Mouse (Mus musculus) retina, embryonic 14.5 days (tissue): ENCODE data around the gene Hspb2.

Experiments
- DNase-seq: peaks from one replicate; pipeline ENCODE4 v3.0.0-alpha.2; 2015; ENCODE audit warnings: low spot score

Hspb2 gene

DNA sequence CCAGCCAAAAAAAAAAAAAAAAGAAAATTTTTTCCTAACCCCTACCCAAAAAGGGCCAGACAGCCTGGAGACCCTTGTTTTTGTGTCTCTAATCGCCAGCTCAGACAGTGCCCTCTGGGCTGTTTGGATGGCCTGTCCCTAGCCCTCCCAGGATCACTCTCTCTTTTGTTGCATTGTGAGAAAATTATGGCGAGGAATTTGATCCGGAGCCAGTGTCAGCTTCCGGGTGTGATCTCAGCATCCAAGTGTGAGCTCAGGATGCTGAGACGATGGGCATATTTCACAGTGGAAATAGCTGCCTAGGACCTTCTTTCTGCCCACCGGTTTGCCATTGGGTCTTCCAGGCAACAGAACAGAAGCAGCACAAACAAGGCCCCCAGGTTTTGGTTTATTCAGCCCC, 1.4 kb downstream of the Hspb2 start:
- no peak for DNase-seq

DNA sequence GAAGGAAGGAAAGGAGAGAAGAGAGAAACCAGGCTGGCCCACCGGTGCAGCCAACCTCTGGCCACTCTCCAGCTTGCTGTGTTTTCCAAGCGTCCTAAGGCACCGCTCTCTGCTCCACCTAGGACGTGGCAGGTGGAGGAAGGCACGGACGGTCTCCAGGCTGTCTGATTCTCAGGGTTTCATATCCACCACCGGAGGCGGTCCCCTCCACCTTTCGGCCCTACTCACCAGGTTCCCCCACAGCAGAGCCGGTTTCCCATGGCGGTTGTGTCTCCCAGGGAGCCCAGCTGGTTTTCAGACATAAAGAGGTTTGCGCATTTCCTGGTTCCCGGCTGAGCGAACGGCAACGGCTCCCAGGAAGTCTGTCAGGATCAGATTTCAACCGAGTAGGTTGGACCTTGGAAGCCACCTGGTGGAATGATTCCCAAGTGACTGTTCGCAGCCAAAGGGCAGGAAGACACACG, 5.9 kb downstream of the Hspb2 start, which contains the start of gene 2310030G06Rik:
Gene 2310030G06Rik (minus strand): TSS at position 323 of the 464 bp plus-strand sequence.
- no peak for DNase-seq

DNA sequence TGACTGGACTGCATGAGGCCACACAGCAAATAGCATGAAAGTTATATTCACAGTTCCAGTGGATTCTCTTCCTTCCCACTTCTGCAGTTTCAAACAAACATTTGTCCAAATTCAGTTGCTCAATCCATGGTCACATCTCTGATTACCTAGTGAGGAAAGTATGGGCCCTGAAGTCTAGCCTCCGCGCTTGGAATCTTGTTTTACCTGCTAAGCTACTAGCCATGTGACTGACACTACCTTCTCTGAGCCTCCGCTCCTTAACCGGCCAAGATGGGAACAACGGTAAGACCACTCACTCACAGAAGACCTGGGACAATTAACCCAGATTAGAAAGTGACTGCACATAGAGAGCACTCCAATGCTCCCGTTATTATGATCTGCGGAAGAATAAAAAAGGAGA, 6.3 kb downstream of the Hspb2 start:
- DNase-seq = no peak

DNA sequence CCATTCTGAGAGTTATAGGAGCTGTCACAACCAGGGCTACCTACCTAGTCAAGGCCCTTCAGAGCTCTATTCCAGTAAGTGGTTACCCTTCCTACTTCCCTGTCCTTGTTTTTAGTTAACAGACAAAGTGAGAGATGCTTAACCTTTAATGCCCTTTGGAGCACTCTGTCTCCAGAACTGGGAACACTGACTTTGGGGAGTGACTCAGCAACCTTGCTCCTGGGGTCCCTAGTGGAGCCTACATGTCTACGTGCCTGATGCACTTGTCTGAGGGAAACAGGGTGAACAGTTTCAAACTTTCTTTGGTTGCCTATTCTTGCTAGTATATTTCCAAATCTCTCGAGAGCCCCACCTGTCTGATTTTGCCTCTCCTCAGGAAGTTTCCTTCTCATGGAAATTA, 9.4 kb downstream of the Hspb2 start:
- DNase-seq = no peak

DNA sequence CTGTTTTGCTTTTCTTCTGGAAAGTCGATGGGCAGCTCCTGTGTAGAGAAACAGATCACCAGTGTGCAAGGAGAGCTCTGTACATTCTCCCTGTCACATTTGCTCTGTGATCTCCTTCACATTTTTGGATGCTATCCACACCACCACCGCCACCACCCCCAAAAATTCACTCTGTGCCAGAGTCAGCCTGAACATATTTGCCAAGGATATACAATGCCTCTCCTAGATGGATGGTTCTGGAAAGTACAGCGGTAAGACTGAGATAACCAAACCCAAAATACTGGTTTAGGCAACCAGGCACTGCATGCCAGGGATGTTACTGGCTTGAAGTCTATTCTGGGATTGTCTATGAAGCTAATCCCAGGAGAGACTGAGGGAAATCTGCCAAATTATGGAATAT, 9.9 kb downstream of the Hspb2 start:
- no peak for DNase-seq

DNA sequence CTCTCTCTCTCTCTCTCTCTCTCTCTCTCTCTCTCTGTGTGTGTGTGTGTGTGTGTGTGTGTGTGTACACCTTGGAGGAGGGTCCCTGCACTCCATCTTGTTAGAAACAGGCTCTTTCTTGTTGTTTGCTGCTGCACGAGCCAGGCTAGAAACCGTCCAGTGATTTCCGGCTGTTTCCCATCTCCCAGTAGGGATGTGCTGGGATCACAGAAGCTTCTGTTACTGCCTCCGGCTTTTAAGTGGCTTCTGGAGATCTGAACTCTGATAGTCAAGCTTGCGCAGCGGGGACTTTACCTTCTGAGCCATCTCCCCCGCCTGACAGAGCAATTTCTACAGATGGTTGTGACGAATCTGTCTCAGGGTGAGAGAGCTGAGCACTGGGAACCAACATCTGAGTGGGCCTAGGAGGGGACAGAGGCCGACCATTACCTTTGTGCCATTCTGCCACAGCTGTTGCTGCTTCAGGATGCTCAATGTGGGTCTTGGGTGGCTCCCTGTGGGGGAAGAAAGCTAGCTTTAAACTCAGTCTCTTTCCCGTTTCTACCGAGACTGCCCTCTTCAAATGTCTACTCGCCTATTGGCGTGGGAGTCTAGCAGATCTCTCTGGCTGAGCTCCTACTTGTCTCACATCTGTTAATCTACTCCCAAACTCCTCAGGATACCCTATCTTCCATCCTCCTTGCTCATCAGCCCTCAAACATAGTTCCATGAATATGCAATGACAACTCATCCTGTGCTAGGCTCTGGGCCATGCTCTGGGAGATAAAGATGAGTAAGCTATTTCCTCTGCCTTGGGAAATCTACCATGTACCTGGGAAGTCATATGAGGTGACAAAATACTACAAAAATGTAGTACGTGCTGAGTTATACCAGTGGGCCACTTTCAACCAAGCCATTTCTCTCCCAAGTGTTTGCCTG, 11.0 kb downstream of the Hspb2 start:
- no peak for DNase-seq

DNA sequence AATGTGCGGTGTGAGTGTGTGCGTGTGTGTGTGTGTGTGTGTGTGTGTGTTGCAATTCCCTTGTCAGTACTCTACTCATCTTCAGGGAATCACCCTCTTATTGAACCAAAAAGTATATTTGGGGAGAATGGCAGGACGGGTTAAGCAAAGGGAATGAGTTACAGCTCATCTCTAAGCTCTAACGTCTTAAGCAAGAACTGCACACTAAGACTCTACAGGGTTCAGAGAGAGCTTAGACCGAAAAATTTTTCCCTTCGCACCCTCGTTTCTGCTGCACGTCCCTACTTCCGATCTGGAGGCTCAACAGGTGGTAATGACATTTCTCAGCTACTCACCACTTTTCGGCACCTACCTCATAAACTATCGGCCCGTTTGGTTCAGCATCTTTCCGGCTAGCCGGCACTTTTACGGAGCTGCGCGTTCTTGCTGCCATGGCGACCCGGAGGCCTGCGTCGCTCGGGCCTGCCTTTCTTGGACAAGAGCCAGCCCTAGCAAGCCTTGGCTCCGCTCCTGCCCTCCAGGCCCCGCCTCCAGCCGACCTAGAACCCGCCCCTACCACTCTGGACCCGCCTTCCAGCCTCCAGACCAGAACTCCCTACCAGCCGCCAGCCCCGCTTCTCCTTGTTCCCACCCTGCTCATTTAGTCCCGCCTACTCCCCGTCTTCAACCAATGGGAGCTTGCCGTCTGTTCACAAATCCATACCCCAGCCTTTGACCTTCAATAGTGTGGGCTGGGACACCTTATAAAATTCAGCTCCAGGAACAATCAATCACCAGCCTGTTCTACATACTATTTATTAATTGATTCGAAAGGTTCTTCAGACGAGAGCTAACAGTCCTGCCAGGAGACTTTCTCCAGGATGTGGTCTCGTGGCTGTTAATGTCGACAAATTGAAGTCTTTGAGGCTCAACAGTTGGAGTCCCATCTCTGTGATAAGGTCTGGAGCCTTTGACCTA, 13.0 kb downstream of the Hspb2 start, which contains the start of gene Dixdc1:
Gene Dixdc1 (minus strand): TSS at position 604 of the 957 bp plus-strand sequence.
- peak; percentile 94 for DNase-seq

DNA sequence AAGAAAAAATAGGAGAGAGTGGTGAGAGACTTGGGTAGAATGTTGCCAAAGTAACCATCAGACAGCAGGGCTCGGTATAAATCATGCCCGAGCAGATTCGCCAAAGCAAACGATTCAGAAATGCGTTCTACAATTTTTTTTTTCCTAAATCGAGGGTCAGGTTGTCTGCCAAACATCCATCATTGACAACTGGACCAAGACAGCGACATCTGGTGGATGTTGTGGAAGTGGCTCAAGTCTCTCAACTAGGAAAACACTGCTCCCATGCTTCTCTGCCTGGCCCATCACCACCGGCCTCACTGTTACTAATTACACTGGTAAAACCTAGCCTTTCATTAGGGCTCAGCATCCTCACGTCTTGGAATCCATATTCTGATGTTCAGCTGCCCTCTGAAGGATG, 17.2 kb downstream of the Hspb2 start:
- peak; percentile 87 for DNase-seq

DNA sequence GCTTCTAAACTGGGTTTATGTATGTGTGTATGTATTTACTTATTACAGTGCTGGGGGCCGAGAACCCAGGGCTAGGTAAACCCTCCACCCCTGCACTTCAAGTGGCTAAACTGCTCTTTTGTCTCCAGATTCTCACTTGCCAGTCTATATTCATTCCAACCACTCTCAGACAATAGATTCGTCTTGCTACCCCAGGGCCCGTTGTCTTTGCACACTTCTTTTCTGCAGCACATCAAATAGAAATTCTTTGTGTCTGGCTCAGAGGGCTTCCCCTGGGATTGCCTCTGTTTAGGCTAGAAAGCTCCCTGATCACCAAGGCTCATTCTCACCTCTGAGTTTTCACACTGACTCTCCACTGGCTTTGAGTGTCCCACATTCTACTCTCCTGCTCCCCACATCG, 19.6 kb downstream of the Hspb2 start:
- DNase-seq = peak; percentile 7

DNA sequence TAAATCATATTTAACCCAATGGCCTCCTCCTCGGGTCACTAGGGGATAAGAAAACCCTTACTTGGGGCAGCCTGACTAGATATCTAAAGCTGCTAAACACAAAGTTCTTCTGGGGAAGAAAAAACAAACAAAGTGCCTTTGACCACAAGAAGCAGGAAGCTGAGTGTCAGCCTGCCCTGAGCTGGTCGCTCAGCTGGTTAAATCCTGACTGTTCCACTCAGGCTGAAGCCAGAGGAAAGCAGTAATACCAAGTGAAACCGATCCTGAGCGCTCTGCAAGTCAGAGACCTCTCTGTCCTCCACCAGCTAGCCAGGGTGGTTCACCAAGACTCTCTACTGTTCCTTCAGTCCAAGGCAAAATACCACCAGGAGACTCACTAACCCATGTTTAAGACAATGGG, 22.6 kb downstream of the Hspb2 start:
- DNase-seq = no peak

DNA sequence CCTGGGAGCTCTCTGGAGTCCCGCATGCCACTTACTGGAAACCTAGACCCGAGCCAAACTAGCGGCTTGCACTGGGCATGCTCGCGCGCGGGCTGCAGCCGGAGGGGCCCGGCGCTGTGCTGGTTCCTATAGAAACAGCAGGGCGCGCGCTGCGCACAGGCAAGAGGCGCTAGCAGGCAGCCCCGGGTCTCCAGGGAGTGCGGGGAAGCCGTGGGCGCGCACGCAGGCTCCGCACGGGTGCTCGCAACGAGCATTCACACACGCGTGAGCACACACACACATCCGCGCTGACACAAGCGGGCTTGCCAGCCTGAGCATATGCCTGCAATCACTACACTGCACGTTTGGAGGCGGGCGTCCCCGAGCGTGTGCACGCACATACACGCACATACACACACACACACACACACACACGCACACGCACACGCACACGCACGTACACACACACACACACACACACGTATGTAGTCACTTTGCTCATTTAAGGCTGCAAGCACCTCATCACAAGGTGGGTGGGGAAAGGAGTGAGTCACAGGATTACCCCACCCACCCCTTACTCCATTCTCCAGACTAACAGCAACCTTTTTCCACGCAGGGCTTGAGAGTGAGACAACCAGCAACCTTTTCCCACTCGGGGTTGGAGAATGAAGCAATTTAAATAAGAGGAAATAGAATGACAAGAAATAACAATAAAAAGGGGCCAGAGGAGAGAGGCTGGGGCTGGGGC, 24.1 kb downstream of the Hspb2 start:
- DNase-seq = peak; percentile 89

DNA sequence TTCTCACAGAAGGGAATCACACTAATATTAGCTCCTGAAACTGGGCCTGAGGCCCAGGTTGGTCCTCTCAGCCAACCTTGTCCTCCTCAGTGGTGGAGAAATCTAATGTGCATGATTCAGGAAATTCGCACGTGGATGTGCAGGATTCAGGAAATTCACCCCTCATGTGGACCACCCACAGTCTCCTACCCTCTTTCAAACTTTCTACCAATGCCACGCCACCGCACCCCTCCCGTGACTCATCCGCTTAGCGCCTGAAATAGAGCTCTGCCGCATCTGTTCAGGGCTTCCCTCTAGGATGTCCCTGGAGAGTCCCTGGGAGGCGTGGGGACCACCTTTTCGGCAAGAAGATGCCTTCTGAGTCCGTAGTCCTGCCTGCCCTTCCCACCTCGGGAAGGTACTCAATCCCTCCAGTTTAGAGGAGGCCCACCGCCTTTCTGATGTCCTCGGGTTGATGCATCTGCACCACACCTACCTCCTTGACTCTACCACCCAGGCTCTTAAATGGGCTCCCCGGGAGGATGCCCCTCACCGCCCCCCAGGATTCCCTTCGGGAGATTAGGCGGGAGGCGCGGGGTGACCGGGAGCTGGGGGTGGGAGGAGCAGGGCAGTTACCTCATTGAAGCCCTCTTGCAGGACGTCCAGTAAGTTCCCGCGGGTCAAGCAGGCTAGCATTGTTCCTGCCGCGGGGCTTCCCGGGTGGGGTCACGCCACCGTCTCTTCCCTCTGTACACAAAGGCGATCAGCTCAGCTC, 24.8 kb downstream of the Hspb2 start:
- peak; percentile 45 for DNase-seq

DNA sequence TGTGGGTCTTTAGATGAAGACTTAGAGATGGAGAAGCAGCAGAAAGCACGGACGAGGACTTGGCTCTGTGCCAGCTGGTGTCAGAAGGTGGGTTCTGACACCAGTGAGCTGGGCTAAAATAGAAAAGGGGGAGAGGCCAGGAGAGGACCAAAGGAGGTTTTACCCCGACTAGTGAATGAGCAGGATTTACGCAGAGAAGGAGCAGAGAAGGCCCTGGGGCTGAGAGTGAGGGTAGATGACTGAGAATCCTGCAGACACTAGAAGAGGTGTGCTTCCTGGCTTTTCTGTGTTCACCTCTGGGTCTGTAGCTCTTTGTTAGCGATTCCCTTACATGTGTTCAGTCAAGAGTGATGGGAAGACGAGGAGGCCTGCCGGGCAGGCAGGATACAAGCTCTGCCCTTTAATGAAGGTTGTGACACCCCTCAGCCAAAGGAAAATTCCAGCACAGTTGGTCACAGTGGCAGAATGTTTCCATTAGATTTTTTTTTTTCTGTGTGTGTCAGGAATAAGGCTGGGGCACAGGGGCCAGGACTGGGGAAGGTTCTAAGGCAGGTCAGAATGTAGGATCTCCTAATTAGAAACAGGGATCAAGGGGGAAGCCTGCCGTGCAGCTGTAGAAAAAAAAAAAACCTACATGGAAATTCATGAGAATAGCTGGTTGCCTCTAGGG, 26.1 kb downstream of the Hspb2 start:
- DNase-seq = no peak

DNA sequence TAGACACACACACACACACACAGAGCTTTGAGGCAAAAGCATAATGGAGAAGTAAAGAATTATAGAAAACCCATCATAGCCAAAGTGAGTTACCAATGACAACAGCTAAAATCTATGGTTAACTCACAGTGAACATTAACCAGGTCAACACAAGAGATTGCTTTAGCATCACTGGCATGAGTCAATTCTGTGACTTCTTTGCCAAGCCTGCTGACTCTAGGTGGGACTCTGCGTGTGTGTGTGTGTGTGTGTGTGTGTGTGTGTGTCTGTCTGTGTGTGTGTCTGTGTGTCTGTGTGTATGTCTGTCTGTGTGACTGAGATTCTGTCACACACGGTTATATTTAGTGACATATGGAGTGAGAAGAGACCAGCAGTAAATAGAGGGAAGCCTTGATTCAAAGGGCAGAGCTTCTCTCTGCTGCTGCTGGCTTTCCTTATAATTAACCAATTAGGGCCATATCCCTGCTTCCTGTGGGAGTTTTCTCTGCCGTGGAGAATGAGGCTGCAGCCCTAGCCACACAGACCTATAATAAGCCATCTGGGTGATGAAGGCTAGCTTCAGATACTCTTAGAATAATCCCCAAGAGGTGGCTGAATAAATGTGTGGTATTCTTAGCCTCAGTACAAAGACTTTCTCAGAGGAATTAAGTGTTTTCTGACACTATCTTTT, 27.4 kb downstream of the Hspb2 start:
- DNase-seq = peak; percentile 56

DNA sequence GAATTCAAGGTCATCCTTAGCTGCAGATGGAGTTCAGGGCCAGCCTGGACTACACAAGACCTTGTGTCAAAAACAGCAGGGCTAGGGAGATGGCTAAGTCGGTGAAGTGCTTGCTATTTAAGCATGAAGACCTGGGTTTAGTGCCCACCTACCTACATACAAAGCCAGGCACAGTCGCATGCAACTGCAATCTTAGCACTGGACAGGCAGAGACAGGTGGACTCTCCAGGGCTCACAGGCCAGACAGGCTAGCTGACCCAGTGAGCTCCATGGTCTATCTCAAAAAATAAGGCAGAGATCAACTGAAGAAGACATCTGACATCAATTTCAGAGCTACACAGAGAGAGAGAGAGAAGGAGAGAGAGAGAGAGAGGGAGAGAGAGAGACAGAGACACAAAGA, 28.0 kb downstream of the Hspb2 start:
- DNase-seq = no peak

DNA sequence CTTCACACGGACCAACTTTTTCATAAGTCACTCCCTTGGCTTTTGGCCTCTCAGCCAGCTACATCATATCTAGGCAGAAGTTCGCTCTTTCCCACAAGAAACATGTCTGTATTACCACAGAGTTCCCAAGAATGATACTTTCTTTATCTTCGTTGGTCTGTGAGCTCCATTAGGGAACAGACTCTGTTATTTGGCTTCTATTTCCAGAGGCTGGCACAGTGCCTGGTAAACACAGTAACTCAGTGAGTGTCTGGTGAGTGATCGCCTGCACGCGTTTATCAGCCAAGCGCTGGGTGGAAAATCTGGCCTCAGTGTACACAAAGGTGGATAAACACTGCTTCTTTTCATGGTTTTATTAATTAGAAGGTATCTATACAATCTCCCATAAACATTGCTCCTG, 28.7 kb downstream of the Hspb2 start:
- DNase-seq = no peak

DNA sequence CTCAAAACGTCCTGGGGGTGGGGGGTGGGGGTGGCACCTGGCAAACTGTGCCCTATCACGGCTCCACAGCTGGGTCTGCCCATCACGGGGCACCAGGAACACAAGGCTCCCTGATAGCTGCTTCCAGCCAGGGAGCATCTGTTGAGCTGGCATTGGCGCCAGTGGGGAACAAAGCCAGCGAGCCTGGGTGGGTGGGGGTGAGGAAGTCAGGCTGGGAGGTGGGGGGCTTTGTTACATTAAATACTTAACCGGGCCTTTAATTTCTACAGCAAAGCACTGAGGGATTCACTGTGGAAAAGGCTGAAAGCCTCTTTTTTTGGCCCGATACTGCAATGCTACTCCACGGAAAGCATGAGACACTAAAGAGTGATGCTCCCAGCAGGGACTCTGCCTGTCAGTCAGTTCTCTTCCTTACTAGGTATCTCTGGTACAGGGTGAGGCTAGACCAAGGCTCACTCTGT, 29.7 kb downstream of the Hspb2 start:
- DNase-seq = no peak

DNA sequence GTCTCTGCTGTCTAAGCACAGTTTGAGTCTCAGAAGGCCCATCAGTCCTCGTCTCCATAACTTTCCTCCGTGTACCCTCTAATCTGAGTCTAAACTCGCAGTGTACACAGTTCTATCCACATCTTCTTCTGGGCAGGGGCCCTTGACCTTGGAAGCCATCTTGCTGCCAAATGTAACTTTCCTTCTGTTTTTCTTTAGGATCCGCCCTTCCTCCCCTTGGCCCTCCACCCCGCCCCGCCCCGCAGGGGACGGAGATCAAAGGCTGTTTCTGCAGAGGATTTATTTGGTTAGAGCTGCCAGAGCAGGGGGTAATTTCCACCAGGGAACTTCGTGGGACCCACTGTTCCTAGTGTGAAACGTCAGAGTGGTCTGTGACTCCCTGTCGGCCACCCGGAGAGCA, 31.1 kb downstream of the Hspb2 start:
- no peak for DNase-seq

DNA sequence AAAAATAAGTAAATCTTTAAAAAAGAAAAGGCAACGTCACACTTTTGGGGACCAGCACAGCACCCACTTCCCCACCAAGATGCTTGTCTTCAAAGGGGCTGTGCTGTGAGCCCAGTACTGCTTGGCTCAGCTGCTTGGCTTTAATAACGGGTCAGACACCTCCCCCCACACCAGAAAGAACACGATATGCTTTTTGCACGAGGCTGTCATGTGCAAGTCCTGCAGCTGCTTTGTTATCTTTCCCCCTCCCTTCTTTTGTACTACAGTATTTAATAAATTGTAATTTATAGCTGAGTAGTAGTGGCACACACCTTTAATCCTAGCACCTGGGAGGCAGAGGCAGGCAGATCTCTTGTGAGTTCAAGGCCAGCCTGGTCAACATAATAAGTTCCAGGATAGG, 33.3 kb downstream of the Hspb2 start:
- no peak for DNase-seq

DNA sequence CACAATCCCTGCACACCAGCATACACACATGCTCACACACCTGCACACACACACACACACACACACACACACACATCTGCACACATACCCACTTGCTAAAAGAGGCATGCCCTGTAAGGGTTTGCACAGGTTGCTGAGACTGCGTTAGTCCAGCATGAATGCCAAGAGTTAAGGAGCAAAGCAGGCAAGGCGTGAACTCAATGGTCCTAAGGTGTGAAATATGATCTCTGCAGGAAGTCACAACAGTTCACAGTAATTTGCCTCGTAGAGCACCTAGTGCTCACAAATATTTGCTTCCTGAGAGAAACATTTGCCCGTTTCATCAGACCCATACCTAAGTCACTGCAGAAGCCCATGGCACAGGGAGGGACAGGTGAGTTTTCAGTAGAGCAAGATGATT, 38.0 kb downstream of the Hspb2 start:
- no peak for DNase-seq
